8 mouse cellular contexts compared by ENCODE assay signal in the genomic region with DNA sequence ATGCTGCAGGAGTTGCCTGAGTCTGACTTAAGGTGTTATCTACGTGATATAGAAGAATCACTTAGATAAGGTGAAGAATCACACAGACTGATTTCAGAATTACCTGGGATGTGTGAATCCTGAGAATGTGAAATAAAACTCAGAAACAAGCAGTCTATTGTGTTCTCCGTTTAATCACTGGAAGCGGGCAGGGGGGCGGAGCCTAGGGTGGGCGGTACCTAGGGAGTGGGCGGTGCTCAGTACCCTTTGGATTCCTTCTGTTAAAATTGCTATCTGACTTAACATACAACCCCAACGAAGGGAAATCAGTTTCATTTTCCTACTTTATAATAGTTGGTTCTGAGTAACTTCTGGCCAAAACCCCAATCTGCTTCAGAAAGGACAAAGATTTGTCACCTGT. TPM values are rescaled to one million over a fixed set of nuclear protein-coding genes. Genes with fewer than 3 reads are reported as not detected.
DNase-seq lines count a peak whose midpoint lies in the region; TF ChIP-seq lines count a peak whose summit lies in the region.

No protein-coding gene starts in this region.

- 0 out of 2 replicates have a peak overlapping the region, but pooled peaks have one; percentile 0 for H3K27ac ChIP-seq in gastrocnemius, adult 2 months
- H3K27ac ChIP-seq in heart, embryonic 10.5 days = no peak overlapping the region

- no peaks in the 10 kb centered on the region for H3K9me3 ChIP-seq in heart, embryonic 10.5 days

- DNase-seq in gastrocnemius, adult 2 months = peak; percentile 45
- no peak for DNase-seq in gastrocnemius, postnatal 4 days (ENCODE audit: low spot score in 2 of 2)
- DNase-seq in adrenal gland, postnatal 14 days = peak; percentile 81
- DNase-seq in heart, embryonic 10.5 days (ENCODE audit: low spot score) = no peak
- DNase-seq in kidney, postnatal 10 days = peak; percentile 84
- peak; percentile 60 to 73 for DNase-seq in lung, postnatal 4 days
- no peak for DNase-seq in left cerebral cortex, postnatal 14 days (ENCODE audit: low spot score in 2 of 2)
- DNase-seq in gastrocnemius, postnatal 25 days = no peak

- H3K4me3 ChIP-seq in gastrocnemius, adult 2 months = peak overlapping the region; percentile 37
- H3K4me3 ChIP-seq in heart, embryonic 10.5 days = peak overlapping the region; percentile 40

- peaks cover 16% of the 10 kb centered on the region for H3K4me1 ChIP-seq in heart, embryonic 10.5 days

- intact Hi-C loops in gastrocnemius, adult 2 months (cut with DNase I) = loop anchor here (5.0 kb wide), 1 partner anchor 217 kb away; a partner anchor contains a TSS
- intact Hi-C loops in left cerebral cortex, postnatal 14 days (cut with DNase I) = loop anchor here (5.0 to 10.0 kb wide), 4 partner anchors 122 to 499 kb away; no protein-coding TSS in a partner anchor

- no peak for TF ChIP-seq CTCF in gastrocnemius, adult 2 months (IDR thresholded peaks at IDR 0.05)

- H3K36me3 ChIP-seq in heart, embryonic 10.5 days = no peaks in the 10 kb centered on the region

- 14% methylated on average over 7 of the region's 7 CpGs for WGBS in heart, embryonic 10.5 days

- H3K27me3 ChIP-seq in heart, embryonic 10.5 days (ENCODE audit: insufficient read depth, poor library complexity, severe bottlenecking) = peaks cover 49% of the 10 kb centered on the region

RNA-seq across cellular contexts. Expression of a gene that starts 2.2 kb away (rescaled TPM):
- total RNA-seq in gastrocnemius, adult 2 months (2021) = 1 to 10 TPM; 7.8 to 9.5 TPM
- 10 to 100 TPM; 13.6 to 13.8 TPM for total RNA-seq in gastrocnemius, postnatal 4 days (2021)
- 26.6 and 30.4 TPM in 2 replicates for total RNA-seq in adrenal gland, postnatal 14 days (2021)
- polyA plus RNA-seq in heart, embryonic 10.5 days (2016; fragmentation: Nextera tagmentation; extraction: Ambion mirVana) = 15.6 and 16.4 TPM in 2 replicates
- 10 to 100 TPM; 18.1 to 20.8 TPM for total RNA-seq in left cerebral cortex, postnatal 14 days (2021)
- total RNA-seq in gastrocnemius, postnatal 25 days (2021) = 1 to 10 TPM; 6.8 to 8.4 TPM

Comparison
In these comparisons a context has a peak if more than half of its experiments do, and no peak if none do; other contexts are left out.
1. DNase-seq: peak in gastrocnemius, adult 2 months (single experiment), adrenal gland, postnatal 14 days (single experiment), kidney, postnatal 10 days (single experiment) and lung, postnatal 4 days (2 of 2); none in gastrocnemius, postnatal 4 days (0 of 2), heart, embryonic 10.5 days (single experiment), left cerebral cortex, postnatal 14 days (0 of 2) and gastrocnemius, postnatal 25 days (single experiment).